Mouse (Mus musculus): Measurements from ENCODE around the gene Fbh1.

The Fbh1 gene

DNA sequence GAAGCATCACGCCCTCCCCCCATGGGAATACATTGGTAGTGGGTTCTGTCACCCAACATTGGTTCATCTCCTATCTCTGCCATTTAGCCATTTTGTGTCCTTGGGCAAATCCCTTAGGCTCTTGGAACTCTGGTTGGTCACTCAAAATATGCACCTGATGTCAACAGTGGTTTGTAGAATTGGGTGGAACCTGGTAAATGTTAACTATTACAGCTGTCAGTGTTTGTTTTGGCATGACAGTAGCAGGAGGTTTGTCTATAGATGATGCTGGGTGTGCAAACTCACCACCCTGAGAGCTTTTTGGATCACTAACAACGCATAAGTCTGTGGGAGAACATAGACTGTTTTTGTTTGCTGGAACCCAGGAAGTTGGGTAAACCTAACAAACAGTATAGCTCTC is 58.8 kb downstream of the Fbh1 start:
- DNase-seq (ENCODE audit: low spot score in 2 of 2), result no peak

DNA sequence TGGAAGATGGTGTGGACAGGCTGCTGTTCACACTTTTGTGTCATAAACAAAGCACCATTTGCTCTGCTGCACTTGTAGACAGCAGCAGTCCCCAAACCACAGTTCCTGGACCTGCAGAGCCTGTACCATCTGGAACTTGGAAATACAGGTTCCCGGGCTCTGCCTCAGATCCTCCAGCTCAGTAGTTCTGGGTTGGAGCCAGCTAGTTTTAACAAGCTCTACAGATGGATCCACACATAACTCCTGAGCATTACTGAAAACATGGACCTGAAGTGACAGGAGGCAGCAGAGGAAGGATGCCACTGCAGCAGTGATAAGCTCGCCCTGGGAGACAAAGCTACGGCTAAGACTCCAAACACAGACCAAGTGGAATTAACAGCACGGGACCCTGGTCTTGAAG is 62.8 kb downstream of the Fbh1 start:
- peak; percentile 26 to 36 for DNase-seq (ENCODE audit: low spot score in 2 of 2)

DNA sequence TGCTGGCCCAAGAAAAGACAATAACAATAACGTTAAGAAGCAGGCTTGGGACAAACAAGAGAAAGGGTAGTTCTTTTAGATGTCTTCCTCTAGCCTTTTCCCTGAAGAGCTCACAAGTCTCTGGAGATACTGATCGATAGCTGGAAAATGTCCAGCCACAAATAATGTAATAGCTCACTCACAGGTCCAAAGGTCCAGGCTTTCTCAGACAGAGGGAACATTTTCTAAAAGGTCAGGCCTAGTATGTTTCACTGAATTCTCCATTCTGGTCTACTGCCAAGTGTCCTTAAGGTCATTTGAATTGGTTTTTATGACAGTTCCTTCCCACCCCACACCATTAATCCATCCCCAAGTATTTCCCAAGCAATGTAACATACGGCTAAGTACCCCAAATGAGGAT is 64.4 kb downstream of the Fbh1 start:
- DNase-seq (ENCODE audit: low spot score in 2 of 2), result no peak

DNA sequence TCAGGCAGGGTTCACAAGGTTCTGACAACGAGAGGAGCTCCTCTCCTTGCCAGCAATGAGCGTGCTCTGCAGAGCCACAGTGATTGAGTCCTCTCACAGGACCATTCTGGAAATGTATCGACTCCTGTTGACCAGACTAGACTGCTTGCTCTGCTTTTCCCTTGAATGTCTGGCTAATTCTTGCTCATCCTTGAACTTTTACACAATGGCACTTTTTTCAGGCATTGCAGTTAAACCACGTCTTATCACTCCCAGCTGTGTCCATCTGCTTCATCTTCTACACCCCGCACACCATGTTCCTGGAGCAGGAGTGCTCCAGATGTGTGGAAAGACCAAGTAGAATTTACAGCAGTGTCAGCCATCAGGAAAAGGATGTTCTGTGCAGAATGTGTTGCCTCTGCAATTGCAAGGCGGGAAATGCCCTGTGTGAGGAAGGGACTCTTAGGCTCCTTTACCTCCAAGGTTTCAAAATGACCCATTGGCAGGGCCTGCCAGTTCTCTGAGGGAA is 64.8 kb downstream of the Fbh1 start:
- DNase-seq (ENCODE audit: low spot score in 2 of 2), result no peak

DNA sequence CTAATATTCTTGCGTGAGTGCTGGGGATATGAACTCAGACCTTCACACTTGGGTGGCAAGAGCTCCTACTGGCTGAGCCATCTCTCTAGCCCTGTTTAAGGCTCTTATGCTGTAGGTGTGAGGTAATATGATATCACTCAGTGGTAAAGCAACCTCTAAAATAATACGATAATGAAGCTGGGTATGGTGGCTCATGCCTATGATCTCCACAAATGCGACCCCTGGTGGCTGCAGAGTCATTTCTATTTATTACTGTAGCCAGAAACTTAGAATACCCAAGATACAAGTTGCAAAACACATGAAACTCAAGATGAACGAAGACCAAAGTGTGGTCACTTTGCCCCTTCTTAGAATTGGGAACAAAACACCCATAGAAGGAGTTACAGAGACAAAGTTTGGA is 67.3 kb downstream of the Fbh1 start:
- DNase-seq (ENCODE audit: low spot score in 2 of 2), result peak in 1 of 2 experiments; percentile 21

DNA sequence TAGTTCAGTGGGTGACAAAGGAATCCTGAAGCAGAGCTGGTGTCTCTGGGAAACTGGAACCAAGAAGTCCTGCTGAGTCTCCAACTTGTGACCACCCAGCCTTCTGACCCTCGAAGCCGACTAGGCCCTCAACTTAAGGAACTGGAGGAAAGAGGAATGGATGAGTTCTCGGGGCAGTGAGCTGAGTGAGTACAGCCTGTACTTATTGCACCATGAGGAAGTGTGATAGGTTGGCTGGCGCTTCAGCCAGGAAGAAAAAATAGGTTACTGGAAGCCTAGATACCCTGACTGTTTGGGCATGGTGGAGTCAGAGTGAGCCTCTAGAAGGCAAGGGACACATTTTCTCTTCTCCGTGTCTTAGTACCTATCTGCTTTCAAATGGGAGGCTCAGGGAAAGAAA is 68.8 kb downstream of the Fbh1 start:
- no peak for DNase-seq (ENCODE audit: low spot score in 2 of 2)

DNA sequence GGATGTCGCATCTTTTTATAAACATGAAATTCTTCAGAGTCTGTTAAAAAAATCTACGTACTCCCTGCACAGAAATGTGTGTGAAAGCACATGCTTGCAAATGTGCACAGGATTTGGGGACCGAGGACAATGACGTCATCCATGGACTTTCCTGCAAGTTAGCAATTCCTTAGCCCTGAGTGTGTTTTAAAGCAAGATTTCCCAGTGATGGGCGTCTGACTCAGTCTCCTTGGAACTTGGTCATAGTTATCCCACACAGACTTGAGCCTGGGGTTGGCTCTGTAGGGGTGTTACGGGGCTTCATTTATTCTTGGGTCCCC is 70.7 kb downstream of the Fbh1 start:
- peak; percentile 29 to 35 for DNase-seq (ENCODE audit: low spot score in 2 of 2)

GRCm38 (mm10) chr2:11706030-11706745 is 71.2 kb downstream of the Fbh1 start:
- DNase-seq (ENCODE audit: low spot score in 2 of 2), result no peak

GRCm38 (mm10) chr2:11705201-11706025 is 72.0 kb downstream of the Fbh1 start, which contains the start of gene Il15ra:
Il15ra (plus strand) TSS chr2:11705290.
- DNase-seq (ENCODE audit: low spot score in 2 of 2), result peak; percentile 63 to 69

DNA sequence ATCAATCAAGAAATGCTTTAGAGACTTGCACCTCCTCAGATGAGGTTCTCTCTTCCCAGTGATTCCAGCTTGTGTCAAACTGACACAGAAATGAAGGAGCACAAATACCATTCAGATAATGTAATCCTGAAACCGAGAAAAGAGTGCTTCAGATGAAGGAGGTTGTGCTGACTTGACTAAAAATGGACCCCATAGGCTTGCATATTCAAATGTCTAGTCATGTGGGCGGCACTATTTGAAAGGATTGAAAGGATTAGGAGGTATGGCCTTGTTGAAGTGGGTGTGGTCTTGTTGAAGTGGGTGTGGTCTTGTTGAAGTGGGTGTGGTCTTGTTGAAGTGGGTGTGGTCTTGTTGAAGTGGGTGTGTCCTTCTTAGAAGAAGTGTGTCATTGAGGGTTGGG is 77.5 kb downstream of the Fbh1 start:
- DNase-seq (ENCODE audit: low spot score in 2 of 2), result no peak

DNA sequence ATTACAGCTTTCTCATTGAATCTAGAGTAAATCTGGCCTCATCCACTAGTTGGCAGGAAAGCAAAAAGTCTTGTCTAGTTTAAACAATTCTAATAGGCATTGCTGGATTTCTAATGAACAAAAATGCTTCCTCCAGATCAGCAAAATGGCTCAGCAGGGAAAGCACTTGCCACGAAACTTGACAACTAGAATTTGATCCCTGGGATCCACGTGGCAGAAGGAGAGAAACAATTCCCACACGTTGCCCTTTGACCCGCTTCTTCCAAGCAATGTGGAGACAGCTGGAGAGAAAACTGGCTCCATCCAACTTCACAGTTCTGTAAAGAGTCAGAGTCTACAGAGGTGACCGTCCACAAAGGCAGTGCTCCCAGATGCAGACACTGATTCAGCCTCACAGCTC is 78.4 kb downstream of the Fbh1 start:
- DNase-seq (ENCODE audit: low spot score in 2 of 2), result no peak

GRCm38 (mm10) chr2:11695867-11696266 is 81.5 kb downstream of the Fbh1 start:
- no peak for DNase-seq (ENCODE audit: low spot score in 2 of 2)

- DNase-seq (ENCODE audit: low spot score in 2 of 2), result no peak
Observed at GRCm38 (mm10) chr2:11694104-11694503, 83.3 kb downstream of the Fbh1 start.

GRCm38 (mm10) chr2:11693352-11693751 is 84.0 kb downstream of the Fbh1 start:
- no peak for DNase-seq (ENCODE audit: low spot score in 2 of 2)

All from right cerebral cortex, adult 2 months (tissue).